Mouse (Mus musculus): ENCODE data around the gene Olfr592.
"Not testable (repeated sequence)": the region's sequence is repeated elsewhere in the genome, so short reads cannot be mapped to it uniquely, and the experiment has no call there.

The Olfr592 gene

GRCm38 (mm10) chr7:103184503-103184902, at the start of gene Olfr592:
Olfr592 (plus strand) TSS chr7:103184803.
- DNase-seq (ENCODE audit: low spot score in 2 of 2): not testable (repeated sequence)

GRCm38 (mm10) chr7:103140579-103140978, 44.0 kb upstream of the Olfr592 start, which contains the start of gene Olfr588-ps1:
Olfr588-ps1 (plus strand) TSS chr7:103140879.
- no peak for DNase-seq (ENCODE audit: low spot score in 2 of 2)

- no peak for DNase-seq (ENCODE audit: low spot score in 2 of 2)
Observed at GRCm38 (mm10) chr7:103156256-103156655, 28.3 kb upstream of the Olfr592 start, which contains the start of gene Olfr589. Olfr589 (minus strand) TSS chr7:103156356.

- no peak for DNase-seq (ENCODE audit: low spot score in 2 of 2)
Observed at GRCm38 (mm10) chr7:103169697-103170096, 14.9 kb upstream of the Olfr592 start.

GRCm38 (mm10) chr7:103178240-103178639, 6.4 kb upstream of the Olfr592 start, which contains the start of gene Olfr591:
Olfr591 (minus strand) TSS chr7:103178340.
- DNase-seq (ENCODE audit: low spot score in 2 of 2): no peak

- DNase-seq (ENCODE audit: low spot score in 2 of 2): no peak
Observed at GRCm38 (mm10) chr7:103211562-103211961, 27.0 kb downstream of the Olfr592 start, which contains the start of gene Olfr593. Olfr593 (plus strand) TSS chr7:103211862.

GRCm38 (mm10) chr7:103212050-103212449, 27.4 kb downstream of the Olfr592 start:
- DNase-seq (ENCODE audit: low spot score in 2 of 2): not testable (repeated sequence)

- DNase-seq (ENCODE audit: low spot score in 2 of 2): no peak
Observed at GRCm38 (mm10) chr7:103216696-103217095, 32.1 kb downstream of the Olfr592 start, which contains the start of gene Olfr594. Olfr594 (plus strand) TSS chr7:103216996.
